Mouse (Mus musculus) liver, adult 2 months (tissue): ENCODE results near the gene Ovca2. TPM values are rescaled to one million over a fixed set of nuclear protein-coding genes. Genes with fewer than 3 reads are reported as not detected.

Experiments used
- DNase-seq: peaks from one replicate; pipeline ENCODE4 v3.0.0-alpha.2; 2011; ENCODE audit warnings: low read depth, low spot score; ENCODE audit errors: extremely low read depth
- H3K27ac ChIP-seq: fragments of 200-500 bp; replicated peaks from 2 replicates; pipeline ENCODE4 v1.5.1; 2012; ENCODE audit warnings: low read depth, mild to moderate bottlenecking, control low read depth, inconsistent platforms, low read length; ENCODE audit not compliant: insufficient read depth
- H3K27me3 ChIP-seq: fragments of 200-500 bp; 2 replicates; pipeline ENCODE4 v1.6.1; 2012; ENCODE audit warnings: mild to moderate bottlenecking, moderate library complexity, low read length, inconsistent platforms; ENCODE audit not compliant: control insufficient read depth, insufficient read depth
- H3K36me3 ChIP-seq: fragments of 200-500 bp; 2 replicates; pipeline ENCODE4 v1.6.1; 2012; ENCODE audit warnings: low read length, inconsistent platforms; ENCODE audit not compliant: control insufficient read depth, insufficient read depth
- H3K4me1 ChIP-seq: fragments of 200-500 bp; 2 replicates; pipeline ENCODE4 v1.6.1; 2011; ENCODE audit warnings: low read length; ENCODE audit not compliant: control insufficient read depth, insufficient read depth
- H3K4me3 ChIP-seq: fragments of 200-500 bp; 2 replicates; pipeline ENCODE4 v1.5.1; 2011; ENCODE audit warnings: low read depth, mild to moderate bottlenecking, control low read depth, low read length, moderate library complexity; ENCODE audit not compliant: insufficient read depth
- H3K79me2 ChIP-seq: fragments of 200-500 bp; 2 replicates; pipeline ENCODE4 v1.6.1; 2012; ENCODE audit warnings: inconsistent platforms, mild to moderate bottlenecking, low read length, moderate library complexity; ENCODE audit not compliant: control insufficient read depth, insufficient read depth
- H3K9ac ChIP-seq: fragments of 200-500 bp; 2 replicates; pipeline ENCODE4 v1.6.1; 2012; ENCODE audit warnings: low read depth, mild to moderate bottlenecking, control low read depth, inconsistent platforms, low read length
- CTCF ChIP-seq: fragments of 200-500 bp; IDR thresholded peaks from 2 replicates; pipeline ENCODE4 v1.5.1; 2011; ENCODE audit warnings: low read depth, low read length, control low read depth
- POLR2A ChIP-seq: fragments of 200-500 bp; IDR thresholded peaks from 2 replicates; pipeline ENCODE4 v1.6.1; 2011; ENCODE audit warnings: low read length, control low read depth; ENCODE audit not compliant: insufficient read depth; ENCODE audit errors: extremely low read depth
- WGBS: fragments of 180-500 bp; shearing (Covaris S2); methylation state at CpG from one replicate; pipeline ENCODE4 v1.1.7; 2018; 5-methylcytosine and 5-hydroxymethylcytosine counted together
- polyA plus RNA-seq: library from polyadenylated mRNA; depleted of rRNA; stranded (reverse); fragments of >200 nt; gene quantifications from 2 replicates; pipeline ENCODE4 v1.2.3, GENCODE M21; 2012
- total RNA-seq: library from RNA; depleted of rRNA; stranded (reverse); fragments of >200 nt; gene quantifications from 2 replicates; pipeline ENCODE4 v1.2.3, GENCODE M21; 2014

Gene Ovca2
- total and polyA plus RNA-seq, 2 experiments = 5.7 to 6.7 TPM

DNA sequence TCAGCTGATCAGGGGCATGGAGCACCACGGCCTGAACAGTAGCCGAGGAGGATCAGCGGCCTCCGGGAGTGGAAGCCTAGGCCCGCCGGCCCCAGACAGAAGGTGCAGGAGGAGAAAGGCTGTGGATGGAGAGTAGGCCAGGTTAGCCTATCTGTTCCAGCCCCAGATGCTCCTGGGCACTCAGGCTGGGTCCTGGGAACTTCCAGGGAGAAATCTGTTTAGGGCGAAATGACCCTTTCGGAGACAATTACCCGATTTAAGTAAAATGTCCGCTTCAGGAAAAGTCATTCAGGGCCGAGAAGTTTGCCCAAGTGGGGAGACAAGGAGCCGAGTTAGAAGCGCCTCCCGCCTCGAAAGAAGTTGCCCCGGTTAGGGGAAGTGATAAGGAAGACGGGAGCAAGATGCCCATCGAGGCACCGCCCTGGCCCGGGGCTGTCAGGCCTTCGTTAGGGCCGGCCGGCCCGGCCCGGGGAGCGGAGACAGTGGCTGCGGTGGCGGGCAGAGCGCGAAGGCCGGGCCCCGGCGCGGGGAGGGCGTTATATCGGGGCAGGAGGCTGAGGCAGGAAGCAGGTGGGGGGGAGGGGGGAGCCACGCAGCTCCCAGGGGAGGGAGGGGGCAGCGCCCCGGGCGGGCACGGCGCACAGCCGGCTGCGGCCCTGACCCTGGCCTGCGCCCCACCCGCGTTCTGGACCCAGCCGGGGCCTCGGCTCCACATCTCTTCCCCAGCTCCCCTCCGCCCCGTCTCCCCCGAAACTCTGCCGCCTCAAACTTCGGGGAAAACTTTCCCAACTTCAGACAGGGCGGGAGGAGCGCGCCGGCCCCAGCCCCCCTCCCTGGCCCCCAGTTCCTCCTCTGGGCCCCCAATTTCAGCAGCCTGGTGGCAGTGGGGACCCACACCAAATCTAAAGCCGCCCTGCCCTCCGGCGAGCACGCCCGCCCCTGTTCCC lies 10.7 kb downstream of the Ovca2 start:
- peaks cover 11% of the 10 kb centered on the region; the same call in 1 of the 2 replicates for H3K4me1 ChIP-seq
- peak overlapping the region; percentile 78 for H3K9ac ChIP-seq
- H3K27ac ChIP-seq = peak overlapping the region; percentile 20; the same call in 1 of the 2 replicates
- peak overlapping the region; percentile 65 for H3K4me3 ChIP-seq
- no peaks in the 10 kb centered on the region for H3K79me2 ChIP-seq
- TF ChIP-seq CTCF (no peak), POLR2A (0 out of 2 replicates have a peak, but pooled peaks have one; percentile 18)
- H3K36me3 ChIP-seq = no peaks in the 10 kb centered on the region
- 19% methylated on average over 50 of the region's 63 CpGs for WGBS
- H3K27me3 ChIP-seq = peaks cover 20% of the 10 kb centered on the region; the same call in 1 of the 2 replicates
- DNase-seq = no peak

- Histone ChIP-seq H3K27me3 (peaks cover 14% of the 10 kb centered on the region; the same call in 1 of the 2 replicates), H3K27ac (peak overlapping the region; percentile 9; the same call in 1 of the 2 replicates), H3K4me3 (peak overlapping the region; percentile 65), H3K9ac (peak overlapping the region; percentile 35), H3K4me1 (peaks cover 11% of the 10 kb centered on the region; the same call in 1 of the 2 replicates), H3K79me2 (no peaks in the 10 kb centered on the region), H3K36me3 (no peaks in the 10 kb centered on the region; the same call in 1 of the 2 replicates)
- peak; percentile 61 for DNase-seq
- TF ChIP-seq CTCF = peak; percentile 19; the same call in 1 of the 2 replicates
- no peak for TF ChIP-seq POLR2A
- WGBS = 8% methylated on average over 68 of the region's 68 CpGs
These were observed 11.6 kb downstream of the Ovca2 start for GRCm38 (mm10) chr11:75166861-75167642.

DNA sequence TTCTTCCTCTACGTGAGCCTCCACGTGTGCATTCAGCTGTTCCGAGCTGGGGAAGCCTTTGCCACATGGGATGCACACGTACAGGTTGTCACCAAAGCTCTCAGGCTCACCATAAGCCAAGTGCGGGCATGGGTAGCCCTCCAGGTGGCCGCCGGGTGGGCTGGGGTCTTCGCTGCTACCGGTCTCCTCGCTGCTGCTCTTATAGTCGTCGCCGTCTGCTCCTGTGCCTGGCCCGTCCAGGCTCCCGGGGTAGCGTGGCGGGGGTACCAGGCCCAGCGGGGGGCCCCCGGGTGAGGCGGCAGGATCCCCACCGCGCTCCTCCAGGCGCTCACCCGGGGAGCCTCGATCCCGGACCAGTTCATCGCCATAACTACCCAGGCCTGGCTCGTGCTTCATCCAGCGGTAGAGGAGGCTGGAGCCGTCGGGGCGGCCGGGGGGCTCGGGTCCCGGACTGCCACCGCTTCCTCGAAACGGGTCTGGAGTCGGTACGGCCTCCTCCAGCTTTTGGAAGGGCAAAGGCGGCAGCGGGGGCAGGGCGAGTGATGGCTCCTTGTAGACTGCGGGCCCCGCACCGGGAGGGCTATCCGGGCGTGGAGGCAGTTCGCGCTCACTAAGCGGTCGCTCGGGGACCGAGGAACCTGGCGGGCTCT lies 12.3 kb downstream of the Ovca2 start:
- Histone ChIP-seq H3K4me1 (peaks cover 11% of the 10 kb centered on the region; the same call in 1 of the 2 replicates), H3K9ac (peak overlapping the region; percentile 35), H3K27ac (no peak overlapping the region), H3K27me3 (peaks cover 11% of the 10 kb centered on the region; the same call in 1 of the 2 replicates), H3K79me2 (no peaks in the 10 kb centered on the region), H3K36me3 (no peaks in the 10 kb centered on the region; the same call in 1 of the 2 replicates), H3K4me3 (peak overlapping the region; percentile 65; the same call in 1 of the 2 replicates)
- DNase-seq = no peak
- TF ChIP-seq CTCF (no peak), POLR2A (no peak)
- 20% methylated on average over 55 of the region's 55 CpGs for WGBS

DNA sequence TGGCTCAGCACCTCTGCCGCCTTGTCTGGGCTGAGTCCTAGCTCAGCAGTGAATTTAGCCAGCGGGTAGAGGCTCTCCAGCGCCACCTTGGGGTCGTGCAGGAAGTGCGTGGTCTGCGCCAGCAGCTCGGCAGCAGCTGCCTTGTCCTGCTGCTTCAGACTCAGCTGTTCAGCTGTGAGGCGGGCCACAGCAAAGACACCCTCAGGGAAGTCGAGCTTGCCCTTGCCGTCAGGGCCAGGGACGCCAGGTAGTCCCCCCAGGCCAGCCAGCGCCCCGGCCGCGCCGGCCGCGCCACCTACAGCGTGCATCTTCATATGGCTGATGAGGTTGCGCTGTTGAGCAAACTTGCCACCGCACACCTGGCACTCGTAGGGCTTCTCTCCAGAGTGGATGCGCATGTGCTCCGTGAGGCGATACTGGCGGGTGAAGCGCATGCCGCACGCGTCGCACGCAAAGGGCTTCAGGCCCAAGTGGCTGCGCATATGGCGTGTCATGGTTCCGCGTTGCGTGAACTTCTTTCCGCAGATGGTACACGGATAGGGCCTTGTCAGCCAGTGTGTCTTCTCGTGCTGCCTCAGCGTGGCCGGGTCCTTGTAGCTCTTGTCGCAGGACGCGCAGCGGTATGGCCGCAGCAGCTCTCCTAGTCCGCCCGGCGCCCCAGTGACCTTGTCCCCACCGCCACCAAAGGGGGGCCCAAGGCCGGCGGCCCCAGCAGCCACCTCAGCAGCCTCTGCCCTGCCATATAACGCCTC lies 13.0 kb downstream of the Ovca2 start:
- Histone ChIP-seq H3K9ac (peak overlapping the region; percentile 35), H3K4me3 (peak overlapping the region; percentile 65; the same call in 1 of the 2 replicates), H3K27me3 (peaks cover 11% of the 10 kb centered on the region; the same call in 1 of the 2 replicates), H3K36me3 (peaks cover 1% of the 10 kb centered on the region; the same call in 1 of the 2 replicates), H3K79me2 (no peaks in the 10 kb centered on the region), H3K4me1 (peaks cover 11% of the 10 kb centered on the region; the same call in 1 of the 2 replicates), H3K27ac (no peak overlapping the region)
- TF ChIP-seq POLR2A = no peak
- peak; percentile 97 for TF ChIP-seq CTCF
- 17% methylated on average over 54 of the region's 54 CpGs for WGBS
- DNase-seq = peak; percentile 58
